Mouse (Mus musculus) spleen, adult 2 months (tissue): Measurements from ENCODE around the gene Pxk.

Experiments used
- CTCF ChIP-seq: fragments of 200-500 bp; IDR thresholded peaks from 2 replicates; pipeline ENCODE4 v1.5.1; 2011; ENCODE audit warnings: mild to moderate bottlenecking, inconsistent platforms; ENCODE audit not compliant: insufficient read depth, insufficient read length, insufficient replicate concordance; ENCODE audit errors: extremely low read depth
- POLR2A ChIP-seq: fragments of 200-500 bp; IDR thresholded peaks from 2 replicates; pipeline ENCODE4 v1.6.1; 2011; ENCODE audit warnings: low read depth, low read length, inconsistent platforms

DNA sequence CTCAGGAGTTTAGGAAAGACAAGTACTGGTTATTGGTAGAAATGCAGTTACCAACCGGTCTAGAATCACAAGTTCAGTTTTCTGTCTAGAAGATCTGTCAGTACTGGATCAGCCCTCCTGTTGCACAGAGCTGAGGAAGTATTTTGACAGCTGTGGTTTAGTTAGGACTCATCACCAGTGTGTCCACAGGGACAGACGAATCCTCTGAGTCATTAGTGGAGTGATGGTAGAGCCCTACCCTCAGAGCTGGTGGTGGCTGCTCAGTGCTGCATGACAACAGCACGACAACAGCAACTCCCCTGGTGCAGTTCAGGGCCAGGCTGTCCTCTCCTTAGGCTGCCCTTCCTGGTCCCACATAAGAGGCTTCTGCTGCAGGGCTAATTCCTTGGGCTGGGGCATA lies 56.1 kb downstream of the Pxk start:
- no peak for TF ChIP-seq CTCF
- TF ChIP-seq POLR2A: no peak
